Mouse (Mus musculus) inflammation-experienced regulatory T-cells, adult 6 months (primary cell): Measurements from ENCODE around the gene Amdhd1. TPM values are rescaled to one million over a fixed set of nuclear protein-coding genes. Genes with fewer than 3 reads are reported as not detected.

Experiments used
- ATAC-seq: one replicate; pipeline ENCODE4 v1.8.0; 2017
- polyA plus RNA-seq, 3 experiments: library from polyadenylated mRNA; unstranded; fragments of 100-300 nt; shearing (Covaris generic); gene quantifications; one replicate each; pipeline ENCODE4 v1.2.1; 2017

Gene Amdhd1
- polyA plus RNA-seq, 3 experiments from 2014 or later: 0.68 to 1.4 (median 1.1) TPM

- no peak for ATAC-seq
Measured at GRCm38 (mm10) chr10:93538818-93539217, 1.0 kb downstream of the Amdhd1 start.

- no peak for ATAC-seq
Measured at GRCm38 (mm10) chr10:93538287-93538686, 1.5 kb downstream of the Amdhd1 start.

DNA sequence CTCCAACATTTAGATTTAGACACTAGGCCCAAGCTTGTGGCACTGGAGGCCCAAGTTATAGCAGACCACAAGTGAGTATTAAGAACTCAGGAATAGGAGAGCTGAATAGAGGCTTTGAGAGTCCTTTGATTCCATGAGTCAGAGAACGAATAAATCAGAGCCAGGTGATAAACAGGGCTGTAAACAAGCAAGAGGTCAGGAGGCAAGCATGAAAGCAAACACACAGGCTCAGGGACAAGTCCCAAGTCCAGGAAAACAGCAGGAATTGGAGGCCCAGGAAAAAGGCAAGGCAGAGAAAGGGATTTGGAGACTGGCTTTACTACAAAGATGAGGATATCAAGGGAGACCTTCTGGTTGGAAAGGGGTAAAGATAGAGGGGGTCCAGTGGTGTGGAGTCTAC is 14.5 kb downstream of the Amdhd1 start:
- ATAC-seq: no peak

DNA sequence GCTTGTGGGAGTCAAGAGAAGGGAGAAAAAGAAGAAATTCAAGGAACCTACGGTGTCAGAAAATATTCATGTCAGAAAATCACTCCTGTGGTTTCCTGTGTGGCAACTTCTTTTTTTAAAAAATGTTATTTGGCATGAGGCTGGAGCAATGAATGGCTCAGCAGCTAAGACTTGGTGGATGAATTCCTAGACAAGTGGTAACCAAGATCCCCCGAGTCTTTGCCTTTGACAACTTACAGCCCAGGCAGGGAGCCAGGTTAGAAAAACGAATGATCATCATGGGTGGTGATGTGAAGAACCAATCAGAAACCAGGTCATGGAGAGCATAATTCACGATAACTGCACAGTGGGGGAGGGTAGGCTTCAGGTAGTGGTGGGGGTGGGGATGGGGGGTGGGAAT is 18.8 kb downstream of the Amdhd1 start:
- ATAC-seq: no peak

- no peak for ATAC-seq
Measured at GRCm38 (mm10) chr10:93519756-93520155, 20.1 kb downstream of the Amdhd1 start.

GRCm38 (mm10) chr10:93519159-93519558 is 20.7 kb downstream of the Amdhd1 start:
- no peak for ATAC-seq

DNA sequence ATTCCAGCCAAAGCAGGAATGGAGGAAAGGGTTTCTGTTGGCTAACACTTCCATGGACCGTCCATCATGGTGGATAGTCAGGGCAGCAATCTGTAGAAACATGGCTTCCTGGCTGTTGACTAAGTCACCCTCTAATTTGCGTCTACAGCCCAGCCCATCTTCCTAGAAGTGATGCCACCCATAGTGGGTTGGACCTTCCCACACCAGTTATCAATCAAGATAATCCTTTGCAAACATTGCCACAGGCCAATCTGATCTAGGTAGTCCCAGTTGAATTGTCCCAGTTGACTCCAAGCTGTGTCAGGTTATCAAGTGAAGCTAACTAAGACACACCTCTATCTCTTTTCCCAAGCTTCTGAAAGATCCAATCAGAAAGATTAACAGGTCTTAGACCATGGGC is 21.2 kb downstream of the Amdhd1 start:
- ATAC-seq: no peak

- no peak for ATAC-seq
Measured at GRCm38 (mm10) chr10:93518186-93518585, 21.6 kb downstream of the Amdhd1 start.

DNA sequence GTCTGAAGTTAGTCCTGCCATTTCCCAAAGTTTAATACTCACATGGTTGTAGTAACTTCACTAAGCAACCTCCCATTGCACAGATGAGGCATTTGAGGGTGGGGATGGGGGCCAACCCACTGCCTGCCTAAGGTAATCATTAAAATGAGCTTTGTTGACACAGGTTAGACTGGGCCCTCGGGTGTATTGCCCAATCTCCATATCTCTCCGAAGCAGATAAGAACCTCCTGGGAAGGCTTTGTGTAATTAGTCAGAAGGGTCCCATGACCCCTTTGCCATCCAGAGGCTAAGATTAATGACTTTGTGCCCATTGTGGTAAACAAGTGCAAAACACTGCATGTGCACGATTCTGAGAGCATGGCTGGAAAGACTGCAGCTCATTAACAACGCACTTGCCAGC is 22.1 kb downstream of the Amdhd1 start:
- ATAC-seq: no peak

DNA sequence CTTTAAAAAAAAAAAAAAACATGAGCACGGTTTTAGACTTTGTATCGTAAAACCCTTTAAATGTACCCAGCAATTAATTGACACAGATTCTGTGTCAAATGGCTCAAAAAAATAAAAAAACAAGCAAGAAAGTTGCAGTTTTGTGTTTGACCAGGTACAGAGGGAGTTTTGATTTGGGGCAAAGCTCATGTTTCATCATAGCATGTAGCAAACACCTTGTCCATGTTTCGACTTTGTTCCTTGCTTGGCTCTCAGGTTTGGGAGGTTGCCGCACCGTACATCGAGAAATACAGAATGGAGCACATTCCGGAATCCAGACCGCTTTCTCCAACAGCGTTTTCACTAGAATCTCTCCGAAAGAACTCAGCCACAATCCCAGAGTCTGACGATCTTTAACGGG is 23.9 kb downstream of the Amdhd1 start:
- no peak for ATAC-seq

- ATAC-seq: no peak
Measured at GRCm38 (mm10) chr10:93515419-93515818, 24.4 kb downstream of the Amdhd1 start.

DNA sequence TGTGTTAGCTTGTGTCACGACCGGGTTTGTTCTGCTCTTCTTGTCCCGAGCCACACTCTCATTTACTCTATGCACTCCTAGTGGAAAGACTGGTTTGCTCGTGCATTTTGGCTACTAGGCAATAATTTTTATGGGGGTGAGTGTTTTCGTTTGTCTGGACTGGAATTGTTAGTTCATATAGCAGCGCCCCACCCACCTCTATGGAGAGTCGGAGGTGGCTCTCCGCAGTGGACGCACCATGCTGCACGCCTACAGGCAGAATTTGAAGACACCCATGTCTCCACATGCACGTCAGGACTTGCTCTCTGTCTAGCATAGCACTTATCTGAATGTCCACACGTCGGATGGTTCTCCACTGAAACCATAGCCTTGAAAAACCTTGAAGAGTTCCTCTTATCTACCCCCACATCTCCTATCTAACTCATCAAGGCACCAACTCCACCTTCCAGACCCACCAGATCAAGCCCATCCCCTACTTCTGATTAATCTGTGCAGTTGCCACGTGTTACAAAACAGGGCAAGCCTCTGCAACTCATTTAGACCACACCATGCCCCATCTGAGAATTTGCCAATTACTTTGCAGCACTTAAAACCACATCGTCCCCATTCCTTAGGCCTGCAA is 30.2 kb downstream of the Amdhd1 start:
- no peak for ATAC-seq

GRCm38 (mm10) chr10:93508383-93508970 is 31.4 kb downstream of the Amdhd1 start:
- no peak for ATAC-seq

- no peak for ATAC-seq
Measured at GRCm38 (mm10) chr10:93501346-93501745, 38.5 kb downstream of the Amdhd1 start.

DNA sequence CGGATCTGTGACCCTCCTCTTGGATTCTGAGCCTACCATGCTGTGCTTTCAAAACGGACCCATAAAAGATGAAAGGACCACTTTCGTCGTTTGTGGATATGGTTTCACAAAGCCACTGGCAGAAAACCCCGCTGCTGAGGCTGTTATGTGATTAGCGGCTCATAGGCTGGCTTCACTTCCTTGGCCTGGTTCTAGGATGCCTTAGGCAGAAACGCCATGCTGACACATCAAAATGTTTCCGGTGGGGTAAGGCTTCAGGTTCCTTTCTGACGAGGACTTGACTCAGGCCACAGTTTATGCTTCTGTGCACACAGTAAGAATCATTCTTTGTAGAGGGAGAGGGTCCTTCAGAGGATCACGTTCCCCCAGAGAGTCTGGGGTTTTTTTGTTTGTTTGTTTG is 39.0 kb downstream of the Amdhd1 start:
- ATAC-seq: no peak

DNA sequence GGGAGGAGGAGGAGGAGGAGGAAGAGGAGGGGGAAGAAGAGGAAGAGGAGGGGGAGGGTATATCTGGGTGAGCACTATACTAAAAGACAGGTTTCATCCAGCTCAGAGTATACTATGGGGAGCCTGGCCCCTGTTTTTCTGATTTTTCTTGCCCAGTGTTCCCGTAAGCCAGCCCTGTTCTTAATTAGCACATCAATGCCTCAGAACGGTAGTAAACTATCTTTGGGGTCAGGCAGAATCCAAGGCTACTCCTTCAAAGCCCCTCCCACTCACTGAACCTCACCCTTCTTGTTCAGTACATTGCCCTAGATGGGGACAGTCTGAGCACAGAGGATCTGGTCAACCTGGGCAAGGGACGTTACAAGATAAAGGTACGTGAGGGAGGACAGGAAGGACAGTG is 49.4 kb downstream of the Amdhd1 start:
- no peak for ATAC-seq

DNA sequence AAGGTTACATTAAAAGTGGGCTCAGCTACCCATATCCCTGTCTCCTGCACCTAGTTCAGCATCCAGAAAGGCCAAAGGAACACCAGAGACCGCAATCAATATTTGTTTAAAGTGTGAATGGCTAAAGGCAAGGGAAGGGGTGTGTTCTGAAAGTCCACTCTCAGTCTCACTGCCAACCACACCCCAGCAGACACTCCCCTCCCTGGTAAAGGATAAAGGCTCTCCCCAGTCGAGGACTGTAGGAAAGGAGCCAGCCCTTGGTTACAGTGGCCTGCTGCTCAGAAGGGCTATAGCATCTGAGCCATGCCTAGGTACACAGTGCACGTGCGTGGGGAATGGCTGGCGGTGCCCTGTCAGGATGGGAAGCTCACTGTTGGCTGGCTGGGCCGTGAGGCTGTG is 51.0 kb downstream of the Amdhd1 start:
- no peak for ATAC-seq

GRCm38 (mm10) chr10:93488066-93488827 is 51.6 kb downstream of the Amdhd1 start, which contains the start of gene Hal:
Gene Hal, plus strand, starts transcription at chr10:93488768.
- ATAC-seq: no peak

- ATAC-seq: no peak
Measured at GRCm38 (mm10) chr10:93486622-93487021, 53.2 kb downstream of the Amdhd1 start.

DNA sequence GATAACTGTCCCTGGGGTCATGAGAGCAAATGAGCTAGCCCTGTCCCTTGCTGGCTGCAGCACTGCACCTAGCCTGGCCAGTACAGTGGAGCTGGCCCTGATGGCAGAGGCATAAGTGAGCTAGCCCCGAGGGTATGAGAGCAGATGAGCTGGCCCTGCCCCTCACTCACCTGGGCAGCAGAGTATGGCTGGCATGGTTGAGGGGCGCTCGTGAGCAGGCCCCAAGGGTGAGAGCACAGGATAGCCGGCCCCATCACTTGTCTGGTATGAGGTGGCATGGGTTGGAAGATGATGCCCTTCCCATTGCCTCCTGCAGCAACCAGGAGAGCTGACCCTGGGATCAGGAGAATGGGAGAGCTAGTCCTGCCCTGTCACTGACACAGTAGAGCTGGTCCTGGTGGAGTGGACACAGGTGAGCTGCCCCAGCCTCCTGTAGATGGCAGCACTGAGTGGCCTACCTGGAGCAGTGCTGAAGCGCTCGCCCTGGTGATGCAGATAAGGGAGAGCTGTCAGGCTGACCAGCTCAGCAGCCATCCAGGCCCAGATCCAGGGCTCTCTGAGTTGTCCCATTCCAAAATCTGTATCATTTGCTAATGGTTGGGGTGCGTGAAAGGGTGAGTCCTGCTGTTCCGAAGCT is 54.7 kb downstream of the Amdhd1 start:
- ATAC-seq: no peak

GRCm38 (mm10) chr10:93484511-93484910 is 55.3 kb downstream of the Amdhd1 start:
- ATAC-seq: no peak
